In the genomic region with DNA sequence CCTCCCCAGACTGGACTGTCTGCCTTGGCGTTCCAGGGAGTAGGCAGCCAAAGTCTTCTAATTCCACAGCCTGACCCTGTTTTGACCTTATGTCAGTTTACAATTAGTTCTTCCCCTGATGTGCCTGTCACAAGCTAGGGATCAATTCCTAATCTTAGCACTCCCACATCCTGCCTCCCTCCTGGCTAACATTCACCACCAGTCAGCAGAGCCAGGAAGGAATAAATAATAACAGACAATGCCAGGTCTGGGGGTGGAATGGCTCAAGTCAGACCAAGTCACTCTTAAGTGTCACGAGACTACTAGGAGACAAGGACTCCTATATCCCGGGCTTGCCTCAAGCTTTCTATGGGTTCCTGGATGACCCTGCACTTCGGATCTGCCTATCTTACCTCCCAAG, we compare ENCODE assay signal across 8 mouse cellular contexts. TPM values are rescaled to one million over a fixed set of nuclear protein-coding genes. Genes with fewer than 3 reads are reported as not detected.
DNase-seq lines count a peak whose midpoint lies in the region; ATAC-seq lines count a peak whose summit lies in the region.

No protein-coding gene starts in this region.

- peak overlapping the region; percentile 92 for H3K4me2 ChIP-seq in kidney, embryonic 15.5 days
- peak overlapping the region; percentile 67; the same call in 1 of the 2 replicates for H3K4me2 ChIP-seq in midbrain, embryonic 12.5 days (replicated peaks)

- H3K4me3 ChIP-seq in kidney, embryonic 15.5 days (replicated peaks), result peak overlapping the region; percentile 82; the same call in 1 of the 2 replicates
- H3K4me3 ChIP-seq in midbrain, embryonic 12.5 days, result no peak overlapping the region

- no peak overlapping the region for H3K9ac ChIP-seq in kidney, embryonic 15.5 days
- no peak overlapping the region for H3K9ac ChIP-seq in midbrain, embryonic 12.5 days (replicated peaks)

- peak; percentile 46 for DNase-seq in cerebellum, adult 9-11 months
- no peak for DNase-seq in cerebellum, postnatal 36 days
- DNase-seq in fat pad, adult 2 months (ENCODE audit: extremely low read depth, low read depth, low spot score), result peak; percentile 93
- no peak for DNase-seq in gastrocnemius, postnatal 14 days
- no peak for DNase-seq in ovary, postnatal 10 days (ENCODE audit: low spot score)
- DNase-seq in embryo, embryonic 11 days, result no peak

- 0 out of 2 replicates have a peak overlapping the region, but pooled peaks have one; percentile 19 for H3K27ac ChIP-seq in kidney, embryonic 15.5 days
- H3K27ac ChIP-seq in midbrain, embryonic 12.5 days (replicated peaks), result no peak overlapping the region

- no peaks in the 10 kb centered on the region for H3K27me3 ChIP-seq in kidney, embryonic 15.5 days
- H3K27me3 ChIP-seq in midbrain, embryonic 12.5 days, result 0 out of 2 replicates have a peak, but pooled peaks cover 7% of the 10 kb centered on the region

- no peaks in the 10 kb centered on the region for H3K36me3 ChIP-seq in kidney, embryonic 15.5 days
- no peaks in the 10 kb centered on the region for H3K36me3 ChIP-seq in midbrain, embryonic 12.5 days

- no peak; the same call in none of the 2 replicates for ATAC-seq in kidney, embryonic 15.5 days (replicated peaks; ENCODE audit: low FRiP score)
- ATAC-seq in midbrain, embryonic 12.5 days (ENCODE audit: low FRiP score, low read depth), result no peak

- no peaks in the 10 kb centered on the region for H3K9me3 ChIP-seq in kidney, embryonic 15.5 days (replicated peaks)
- H3K9me3 ChIP-seq in midbrain, embryonic 12.5 days, result no peaks in the 10 kb centered on the region

- intact Hi-C loops in gastrocnemius, postnatal 14 days (cut with DNase I; ENCODE audit: low total_unique reads), result no loop called here

- 12% methylated on average over 4 of the region's 4 CpGs for WGBS in kidney, embryonic 15.5 days
- WGBS in midbrain, embryonic 12.5 days, result 17% methylated on average over 4 of the region's 4 CpGs

- peaks cover 48% of the 10 kb centered on the region for H3K4me1 ChIP-seq in kidney, embryonic 15.5 days
- peaks cover 54% of the 10 kb centered on the region for H3K4me1 ChIP-seq in midbrain, embryonic 12.5 days

RNA-seq across cellular contexts. Expression of a gene that starts 20.8 kb away (rescaled TPM):
- 5.5 and 6.8 TPM in 2 replicates for polyA plus RNA-seq in kidney, embryonic 15.5 days (2015; fragmentation: Nextera tagmentation; extraction: Ambion mirVana)
- 16.8 and 17.8 TPM in 2 replicates for polyA plus RNA-seq in midbrain, embryonic 12.5 days (2016; fragmentation: Nextera tagmentation; extraction: Ambion mirVana)
- total RNA-seq in gastrocnemius, postnatal 14 days (2021), result 100 to 1,000 TPM in 1 of 2 experiments, 10 to 100 TPM in 1; 46.2 to 117 TPM

Comparison
In these comparisons a context has a peak if more than half of its experiments do, and no peak if none do; other contexts are left out.
1. DNase-seq: peak in cerebellum, adult 9-11 months (single experiment) and fat pad, adult 2 months (single experiment); none in cerebellum, postnatal 36 days (0 of 2), gastrocnemius, postnatal 14 days (single experiment), ovary, postnatal 10 days (single experiment) and embryo, embryonic 11 days (single experiment).